Mouse (Mus musculus): ENCODE measurements around the gene Znhit6. TPM values are rescaled to one million over a fixed set of nuclear protein-coding genes. Genes with fewer than 3 reads are reported as not detected.

Gene Znhit6
- 10 to 100 TPM; 18.5 to 20.9 TPM for total RNA-seq (2021)

GRCm38 (mm10) chr3:145575743-145576481 is at the start of gene Znhit6:
Gene Znhit6, plus strand, starts transcription at chr3:145576205.
- intact Hi-C loops (cut with DNase I), result no loop called here
- DNase-seq (ENCODE audit: extremely low spot score in 1 of 2, low spot score in 2 of 2), result peak; percentile 94 to 96

GRCm38 (mm10) chr3:145537870-145538269 is 38.1 kb upstream of the Znhit6 start:
- DNase-seq (ENCODE audit: extremely low spot score in 1 of 2, low spot score in 2 of 2), result no peak
- intact Hi-C loops (cut with DNase I), result no loop called here

GRCm38 (mm10) chr3:145548441-145549415 is 27.3 kb upstream of the Znhit6 start:
- intact Hi-C loops (cut with DNase I), result no loop called here
- no peak for DNase-seq (ENCODE audit: extremely low spot score in 1 of 2, low spot score in 2 of 2)

- intact Hi-C loops (cut with DNase I), result no loop called here
- DNase-seq (ENCODE audit: extremely low spot score in 1 of 2, low spot score in 2 of 2), result peak in 1 of 2 experiments; percentile 3
Measured at GRCm38 (mm10) chr3:145550216-145550615, 25.8 kb upstream of the Znhit6 start.

- DNase-seq (ENCODE audit: extremely low spot score in 1 of 2, low spot score in 2 of 2), result no peak
- intact Hi-C loops (cut with DNase I), result no loop called here
Measured at GRCm38 (mm10) chr3:145554388-145554787, 21.6 kb upstream of the Znhit6 start.

GRCm38 (mm10) chr3:145556206-145556605 is 19.8 kb upstream of the Znhit6 start:
- intact Hi-C loops (cut with DNase I), result no loop called here
- DNase-seq (ENCODE audit: extremely low spot score in 1 of 2, low spot score in 2 of 2), result no peak

GRCm38 (mm10) chr3:145559675-145560074 is 16.3 kb upstream of the Znhit6 start:
- no peak for DNase-seq (ENCODE audit: extremely low spot score in 1 of 2, low spot score in 2 of 2)
- intact Hi-C loops (cut with DNase I), result no loop called here

- no peak for DNase-seq (ENCODE audit: extremely low spot score in 1 of 2, low spot score in 2 of 2)
- intact Hi-C loops (cut with DNase I), result no loop called here
Measured at GRCm38 (mm10) chr3:145560117-145560516, 15.9 kb upstream of the Znhit6 start.

- intact Hi-C loops (cut with DNase I), result no loop called here
Measured at GRCm38 (mm10) chr3:145574468-145574867, 1.5 kb upstream of the Znhit6 start.

GRCm38 (mm10) chr3:145575340-145575739 is 665 bp upstream of the Znhit6 start:
- no peak for DNase-seq (ENCODE audit: extremely low spot score in 1 of 2, low spot score in 2 of 2)
- intact Hi-C loops (cut with DNase I), result no loop called here

More at GRCm38 (mm10) chr3:145574468-145574867, 1.5 kb upstream of the Znhit6 start:
- no peak for DNase-seq (ENCODE audit: extremely low spot score in 1 of 2, low spot score in 2 of 2)

GRCm38 (mm10) chr3:145576482-145576822 is 447 bp downstream of the Znhit6 start:
- intact Hi-C loops (cut with DNase I), result no loop called here
- DNase-seq (ENCODE audit: extremely low spot score in 1 of 2, low spot score in 2 of 2), result no peak

- intact Hi-C loops (cut with DNase I), result no loop called here
- DNase-seq (ENCODE audit: extremely low spot score in 1 of 2, low spot score in 2 of 2), result no peak
Measured at GRCm38 (mm10) chr3:145576876-145577275, 871 bp downstream of the Znhit6 start.

- DNase-seq (ENCODE audit: extremely low spot score in 1 of 2, low spot score in 2 of 2), result no peak
- intact Hi-C loops (cut with DNase I), result loop anchor here (2.0 kb wide), 1 partner anchor 324 kb away; no protein-coding TSS in a partner anchor
Measured at GRCm38 (mm10) chr3:145583043-145583442, 7.0 kb downstream of the Znhit6 start.

GRCm38 (mm10) chr3:145583522-145584200 is 7.7 kb downstream of the Znhit6 start:
- DNase-seq (ENCODE audit: extremely low spot score in 1 of 2, low spot score in 2 of 2), result no peak
- intact Hi-C loops (cut with DNase I), result loop anchor here (2.0 kb wide), 1 partner anchor 323 kb away; no protein-coding TSS in a partner anchor

GRCm38 (mm10) chr3:145590562-145590961 is 14.6 kb downstream of the Znhit6 start:
- no peak for DNase-seq (ENCODE audit: extremely low spot score in 1 of 2, low spot score in 2 of 2)
- intact Hi-C loops (cut with DNase I), result no loop called here

GRCm38 (mm10) chr3:145591841-145592542 is 16.0 kb downstream of the Znhit6 start:
- intact Hi-C loops (cut with DNase I), result no loop called here
- no peak for DNase-seq (ENCODE audit: extremely low spot score in 1 of 2, low spot score in 2 of 2)

GRCm38 (mm10) chr3:145595354-145595753 is 19.3 kb downstream of the Znhit6 start:
- no peak for DNase-seq (ENCODE audit: extremely low spot score in 1 of 2, low spot score in 2 of 2)
- intact Hi-C loops (cut with DNase I), result no loop called here

GRCm38 (mm10) chr3:145599059-145599458 is 23.1 kb downstream of the Znhit6 start:
- intact Hi-C loops (cut with DNase I), result no loop called here
- no peak for DNase-seq (ENCODE audit: extremely low spot score in 1 of 2, low spot score in 2 of 2)

GRCm38 (mm10) chr3:145600801-145601200 is 24.8 kb downstream of the Znhit6 start:
- DNase-seq (ENCODE audit: extremely low spot score in 1 of 2, low spot score in 2 of 2), result no peak
- intact Hi-C loops (cut with DNase I), result no loop called here
